Mouse (Mus musculus): Measurements from ENCODE around the gene Wbp2. TPM values are rescaled to one million over a fixed set of nuclear protein-coding genes. Genes with fewer than 3 reads are reported as not detected.
A peak's percentile ranks its signal among the peaks of the same experiment; 100 is the strongest.

Gene Wbp2
- 135 and 162 TPM in 2 replicates for polyA plus RNA-seq (2012; rRNA removed)

GRCm38 (mm10) chr11:116086258-116087193 is at the start of gene Wbp2:
Gene Wbp2, minus strand, starts transcription at chr11:116086995.
- Histone ChIP-seq H3K4me3 (ENCODE audit: extremely low read depth, insufficient read depth, insufficient read length) (peak within 1 kb of the TSS; percentile 87), H3K27me3 (ENCODE audit: control insufficient read depth, insufficient read depth, low read length) (no peaks in the 10 kb centered on the region), H3K4me1 (ENCODE audit: control insufficient read depth, insufficient read depth, insufficient read length) (peaks cover 3% of the 10 kb centered on the region; the same call in 1 of the 2 replicates), H3K36me3 (ENCODE audit: control insufficient read depth, insufficient read depth, low read length) (peaks cover 9% of the 10 kb centered on the region), H3K27ac (ENCODE audit: insufficient read depth, low read length) (peak within 1 kb of the TSS; percentile 94)
- DNase-seq (ENCODE audit: low read depth in 1 of 2, low spot score in 2 of 2), result peak; percentile 96 to 99
- WGBS, result 3% methylated on average over 37 of the region's 43 CpGs
- TF ChIP-seq POLR2A (IDR thresholded peaks at IDR 0.05; ENCODE audit: low read depth, low read length), result peak; percentile 61
- no peak for TF ChIP-seq CTCF (IDR thresholded peaks at IDR 0.05; ENCODE audit: extremely low read depth, insufficient read depth, insufficient read length, insufficient replicate concordance)

- 95% methylated on average over 10 of the region's 10 CpGs for WGBS
- Histone ChIP-seq H3K27ac (ENCODE audit: insufficient read depth, low read length) (no peak overlapping the region), H3K27me3 (ENCODE audit: control insufficient read depth, insufficient read depth, low read length) (no peaks in the 10 kb centered on the region), H3K4me1 (ENCODE audit: control insufficient read depth, insufficient read depth, insufficient read length) (peaks cover 7% of the 10 kb centered on the region), H3K4me3 (ENCODE audit: extremely low read depth, insufficient read depth, insufficient read length) (no peak overlapping the region), H3K36me3 (ENCODE audit: control insufficient read depth, insufficient read depth, low read length) (no peaks in the 10 kb centered on the region)
- DNase-seq (ENCODE audit: low read depth in 1 of 2, low spot score in 2 of 2), result no peak
- TF ChIP-seq CTCF (IDR thresholded peaks at IDR 0.05; ENCODE audit: extremely low read depth, insufficient read depth, insufficient read length, insufficient replicate concordance) (no peak), POLR2A (IDR thresholded peaks at IDR 0.05; ENCODE audit: low read depth, low read length) (no peak)
Measured at GRCm38 (mm10) chr11:116134171-116134570, 47.4 kb upstream of the Wbp2 start.

DNA sequence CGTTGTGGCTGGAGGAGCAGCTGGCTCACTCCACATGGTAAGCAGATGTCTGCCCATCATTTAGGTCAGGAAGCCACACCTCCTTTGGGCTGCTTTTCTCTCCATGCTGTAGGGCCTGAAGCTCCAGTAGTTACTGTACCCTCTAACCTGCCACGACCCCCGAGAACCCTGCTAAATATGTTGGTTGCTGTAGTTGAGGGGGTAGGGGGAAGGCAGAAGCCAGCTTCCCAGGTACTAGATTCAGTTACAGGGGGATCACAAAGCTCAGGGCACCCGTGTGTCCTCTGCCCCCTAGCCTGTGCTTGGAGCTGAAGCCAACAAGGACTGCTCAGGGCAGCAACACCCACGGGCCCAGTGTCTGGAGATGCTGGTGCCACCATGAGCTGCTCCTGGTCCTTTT is 46.7 kb upstream of the Wbp2 start:
- Histone ChIP-seq H3K4me1 (ENCODE audit: control insufficient read depth, insufficient read depth, insufficient read length) (peaks cover 7% of the 10 kb centered on the region), H3K4me3 (ENCODE audit: extremely low read depth, insufficient read depth, insufficient read length) (no peak overlapping the region), H3K27me3 (ENCODE audit: control insufficient read depth, insufficient read depth, low read length) (no peaks in the 10 kb centered on the region), H3K27ac (ENCODE audit: insufficient read depth, low read length) (no peak overlapping the region), H3K36me3 (ENCODE audit: control insufficient read depth, insufficient read depth, low read length) (no peaks in the 10 kb centered on the region)
- TF ChIP-seq POLR2A (IDR thresholded peaks at IDR 0.05; ENCODE audit: low read depth, low read length), result no peak
- no peak for TF ChIP-seq CTCF (IDR thresholded peaks at IDR 0.05; ENCODE audit: extremely low read depth, insufficient read depth, insufficient read length, insufficient replicate concordance)
- WGBS, result 56% methylated on average over 5 of the region's 5 CpGs
- no peak for DNase-seq (ENCODE audit: low read depth in 1 of 2, low spot score in 2 of 2)

- Histone ChIP-seq H3K27ac (ENCODE audit: insufficient read depth, low read length) (peak overlapping the region; percentile 30; the same call in 1 of the 2 replicates), H3K4me3 (ENCODE audit: extremely low read depth, insufficient read depth, insufficient read length) (no peak overlapping the region), H3K36me3 (ENCODE audit: control insufficient read depth, insufficient read depth, low read length) (peaks cover 4% of the 10 kb centered on the region), H3K4me1 (ENCODE audit: control insufficient read depth, insufficient read depth, insufficient read length) (peaks cover 7% of the 10 kb centered on the region; the same call in 1 of the 2 replicates), H3K27me3 (ENCODE audit: control insufficient read depth, insufficient read depth, low read length) (no peaks in the 10 kb centered on the region)
- no peak for TF ChIP-seq CTCF (IDR thresholded peaks at IDR 0.05; ENCODE audit: extremely low read depth, insufficient read depth, insufficient read length, insufficient replicate concordance)
- TF ChIP-seq POLR2A (IDR thresholded peaks at IDR 0.05; ENCODE audit: low read depth, low read length), result no peak
- WGBS, result 75% methylated on average over 16 of the region's 16 CpGs
- DNase-seq (ENCODE audit: low read depth in 1 of 2, low spot score in 2 of 2), result no peak
Measured at GRCm38 (mm10) chr11:116132366-116133333, 45.9 kb upstream of the Wbp2 start.

- TF ChIP-seq POLR2A (IDR thresholded peaks at IDR 0.05; ENCODE audit: low read depth, low read length), result no peak
- no peak for TF ChIP-seq CTCF (IDR thresholded peaks at IDR 0.05; ENCODE audit: extremely low read depth, insufficient read depth, insufficient read length, insufficient replicate concordance)
- Histone ChIP-seq H3K27ac (ENCODE audit: insufficient read depth, low read length) (peak overlapping the region; percentile 94), H3K36me3 (ENCODE audit: control insufficient read depth, insufficient read depth, low read length) (peaks cover 14% of the 10 kb centered on the region), H3K4me3 (ENCODE audit: extremely low read depth, insufficient read depth, insufficient read length) (peak overlapping the region; percentile 67; the same call in 1 of the 2 replicates), H3K4me1 (ENCODE audit: control insufficient read depth, insufficient read depth, insufficient read length) (peaks cover 7% of the 10 kb centered on the region; the same call in 1 of the 2 replicates), H3K27me3 (ENCODE audit: control insufficient read depth, insufficient read depth, low read length) (no peaks in the 10 kb centered on the region)
- WGBS, result 78% methylated on average over 15 of the region's 15 CpGs
- no peak for DNase-seq (ENCODE audit: low read depth in 1 of 2, low spot score in 2 of 2)
Measured at GRCm38 (mm10) chr11:116131349-116132170, 44.8 kb upstream of the Wbp2 start.

All from spleen, adult 2 months (tissue).